Mouse (Mus musculus) olfactory bulb, adult 2 months (tissue): ENCODE data around the gene 2310022B05Rik.

ENCODE experiments used
- CTCF ChIP-seq: fragments of 200-500 bp; IDR thresholded peaks from 2 replicates; pipeline ENCODE4 v1.5.1; 2012; ENCODE audit warnings: low read depth, mild to moderate bottlenecking, low read length, moderate library complexity; ENCODE audit not compliant: insufficient read depth
- POLR2A ChIP-seq: fragments of 200-500 bp; IDR thresholded peaks from 2 replicates; pipeline ENCODE4 v1.6.1; 2012; ENCODE audit warnings: mild to moderate bottlenecking, low read depth, low read length, moderate library complexity; ENCODE audit not compliant: insufficient read depth

GRCm38 (mm10) chr8:124677078-124677477, 13.9 kb upstream of the 2310022B05Rik start:
- no peak for TF ChIP-seq CTCF
- TF ChIP-seq POLR2A, result no peak
